Mouse (Mus musculus): ENCODE data around the gene Astn2. TPM values are rescaled to one million over a fixed set of nuclear protein-coding genes. Genes with fewer than 3 reads are reported as not detected.

Astn2 gene
- polyA plus RNA-seq, 1 experiment from 2014 or later: 0.61 TPM

- Histone ChIP-seq H3K9me3 (ENCODE audit: control insufficient read depth, low read length) (no peaks in the 10 kb centered on the region), H3K27me3 (ENCODE audit: control insufficient read depth, insufficient read depth, low read length) (no peaks in the 10 kb centered on the region), H3K27ac (replicated peaks in 1 of 2; ENCODE audit: control insufficient read depth in 1 of 2, insufficient read depth in 1 of 2, low read depth in 2 of 2, low read length in 2 of 2) (no peak overlapping the region), H3K4me1 (ENCODE audit: control insufficient read depth in 2 of 2, insufficient read depth in 2 of 2, low read length in 2 of 2) (peaks cover 0 to 8% of the 10 kb centered on the region in 2 experiments; a peak in 2 of 4 replicates), H3K36me3 (ENCODE audit: control insufficient read depth, insufficient read depth, low read length) (no peaks in the 10 kb centered on the region), H3K9ac (ENCODE audit: low read length) (no peak overlapping the region), H3K4me2 (ENCODE audit: low read length) (no peak overlapping the region), H3K4me3 (ENCODE audit: control insufficient read depth in 1 of 2, insufficient read depth in 1 of 2, low read depth in 1 of 2, low read length in 2 of 2) (no peak overlapping the region)
- no peak for ATAC-seq (ENCODE audit: insufficient number of reproducible peaks, insufficient read depth, low FRiP score, low read depth)
- 59% methylated on average over 6 of the region's 6 CpGs for WGBS
Measured at GRCm38 (mm10) chr4:65495705-65496462, 908.5 kb downstream of the Astn2 start.

GRCm38 (mm10) chr4:65491541-65491940, 912.9 kb downstream of the Astn2 start:
- H3K36me3 ChIP-seq (ENCODE audit: control insufficient read depth, insufficient read depth, low read length): no peaks in the 10 kb centered on the region
- ATAC-seq (ENCODE audit: insufficient number of reproducible peaks, insufficient read depth, low FRiP score, low read depth): no peak
- 51% methylated on average over 2 of the region's 2 CpGs for WGBS
- H3K9me3 ChIP-seq (ENCODE audit: control insufficient read depth, low read length): no peaks in the 10 kb centered on the region
- no peaks in the 10 kb centered on the region for H3K27me3 ChIP-seq (ENCODE audit: control insufficient read depth, insufficient read depth, low read length)
- no peak overlapping the region for H3K27ac ChIP-seq (replicated peaks in 1 of 2; ENCODE audit: control insufficient read depth in 1 of 2, insufficient read depth in 1 of 2, low read depth in 2 of 2, low read length in 2 of 2)
- no peak overlapping the region for H3K4me2 ChIP-seq (ENCODE audit: low read length)
- H3K4me1 ChIP-seq (ENCODE audit: control insufficient read depth in 2 of 2, insufficient read depth in 2 of 2, low read length in 2 of 2): peaks cover 0 to 8% of the 10 kb centered on the region in 2 experiments; a peak in 2 of 4 replicates
- H3K4me3 ChIP-seq (ENCODE audit: control insufficient read depth in 1 of 2, insufficient read depth in 1 of 2, low read depth in 1 of 2, low read length in 2 of 2): no peak overlapping the region
- no peak overlapping the region for H3K9ac ChIP-seq (ENCODE audit: low read length)

- Histone ChIP-seq H3K4me1 (ENCODE audit: control insufficient read depth in 2 of 2, insufficient read depth in 2 of 2, low read length in 2 of 2) (no peaks in the 10 kb centered on the region), H3K4me2 (ENCODE audit: low read length) (no peak overlapping the region), H3K9ac (ENCODE audit: low read length) (no peak overlapping the region), H3K27me3 (ENCODE audit: control insufficient read depth, insufficient read depth, low read length) (no peaks in the 10 kb centered on the region), H3K9me3 (ENCODE audit: control insufficient read depth, low read length) (no peaks in the 10 kb centered on the region), H3K27ac (replicated peaks in 1 of 2; ENCODE audit: control insufficient read depth in 1 of 2, insufficient read depth in 1 of 2, low read depth in 2 of 2, low read length in 2 of 2) (no peak overlapping the region), H3K36me3 (ENCODE audit: control insufficient read depth, insufficient read depth, low read length) (no peaks in the 10 kb centered on the region), H3K4me3 (ENCODE audit: control insufficient read depth in 1 of 2, insufficient read depth in 1 of 2, low read depth in 1 of 2, low read length in 2 of 2) (no peak overlapping the region)
- ATAC-seq (ENCODE audit: insufficient number of reproducible peaks, insufficient read depth, low FRiP score, low read depth): no peak
- WGBS: 68% methylated on average over 3 of the region's 3 CpGs
Measured at GRCm38 (mm10) chr4:65489711-65490110, 914.7 kb downstream of the Astn2 start.

- ATAC-seq (ENCODE audit: insufficient number of reproducible peaks, insufficient read depth, low FRiP score, low read depth): no peak
- Histone ChIP-seq H3K9me3 (ENCODE audit: control insufficient read depth, low read length) (no peaks in the 10 kb centered on the region), H3K27ac (replicated peaks in 1 of 2; ENCODE audit: control insufficient read depth in 1 of 2, insufficient read depth in 1 of 2, low read depth in 2 of 2, low read length in 2 of 2) (no peak overlapping the region), H3K4me2 (ENCODE audit: low read length) (no peak overlapping the region), H3K9ac (ENCODE audit: low read length) (no peak overlapping the region), H3K4me3 (ENCODE audit: control insufficient read depth in 1 of 2, insufficient read depth in 1 of 2, low read depth in 1 of 2, low read length in 2 of 2) (no peak overlapping the region), H3K4me1 (ENCODE audit: control insufficient read depth in 2 of 2, insufficient read depth in 2 of 2, low read length in 2 of 2) (peaks cover 0 to 9% of the 10 kb centered on the region in 2 experiments; a peak in 2 of 4 replicates), H3K27me3 (ENCODE audit: control insufficient read depth, insufficient read depth, low read length) (no peaks in the 10 kb centered on the region), H3K36me3 (ENCODE audit: control insufficient read depth, insufficient read depth, low read length) (no peaks in the 10 kb centered on the region)
- WGBS: 49% methylated on average over 5 of the region's 5 CpGs
Measured at GRCm38 (mm10) chr4:65481632-65482031, 922.8 kb downstream of the Astn2 start.

GRCm38 (mm10) chr4:65477106-65477505, 927.3 kb downstream of the Astn2 start:
- Histone ChIP-seq H3K36me3 (ENCODE audit: control insufficient read depth, insufficient read depth, low read length) (no peaks in the 10 kb centered on the region), H3K4me3 (ENCODE audit: control insufficient read depth in 1 of 2, insufficient read depth in 1 of 2, low read depth in 1 of 2, low read length in 2 of 2) (no peak overlapping the region), H3K9ac (ENCODE audit: low read length) (no peak overlapping the region), H3K4me2 (ENCODE audit: low read length) (0 out of 2 replicates have a peak overlapping the region, but pooled peaks have one; percentile 13), H3K4me1 (ENCODE audit: control insufficient read depth in 2 of 2, insufficient read depth in 2 of 2, low read length in 2 of 2) (peaks cover 0 to 9% of the 10 kb centered on the region in 2 experiments; a peak in 2 of 4 replicates), H3K27me3 (ENCODE audit: control insufficient read depth, insufficient read depth, low read length) (no peaks in the 10 kb centered on the region), H3K27ac (replicated peaks in 1 of 2; ENCODE audit: control insufficient read depth in 1 of 2, insufficient read depth in 1 of 2, low read depth in 2 of 2, low read length in 2 of 2) (no peak overlapping the region), H3K9me3 (ENCODE audit: control insufficient read depth, low read length) (no peaks in the 10 kb centered on the region)
- ATAC-seq (ENCODE audit: insufficient number of reproducible peaks, insufficient read depth, low FRiP score, low read depth): no peak
- WGBS: 33% methylated on average over 6 of the region's 6 CpGs

GRCm38 (mm10) chr4:65475925-65476560, 928.4 kb downstream of the Astn2 start:
- Histone ChIP-seq H3K4me2 (ENCODE audit: low read length) (no peak overlapping the region), H3K27me3 (ENCODE audit: control insufficient read depth, insufficient read depth, low read length) (no peaks in the 10 kb centered on the region), H3K27ac (replicated peaks in 1 of 2; ENCODE audit: control insufficient read depth in 1 of 2, insufficient read depth in 1 of 2, low read depth in 2 of 2, low read length in 2 of 2) (no peak overlapping the region), H3K4me1 (ENCODE audit: control insufficient read depth in 2 of 2, insufficient read depth in 2 of 2, low read length in 2 of 2) (peaks cover 0 to 4% of the 10 kb centered on the region in 2 experiments; a peak in 1 of 4 replicates), H3K36me3 (ENCODE audit: control insufficient read depth, insufficient read depth, low read length) (no peaks in the 10 kb centered on the region), H3K9ac (ENCODE audit: low read length) (no peak overlapping the region), H3K9me3 (ENCODE audit: control insufficient read depth, low read length) (no peaks in the 10 kb centered on the region), H3K4me3 (ENCODE audit: control insufficient read depth in 1 of 2, insufficient read depth in 1 of 2, low read depth in 1 of 2, low read length in 2 of 2) (no peak overlapping the region)
- ATAC-seq (ENCODE audit: insufficient number of reproducible peaks, insufficient read depth, low FRiP score, low read depth): no peak
- WGBS: 49% methylated on average over 4 of the region's 4 CpGs

GRCm38 (mm10) chr4:65473141-65473540, 931.3 kb downstream of the Astn2 start:
- Histone ChIP-seq H3K9me3 (ENCODE audit: control insufficient read depth, low read length) (no peaks in the 10 kb centered on the region), H3K27me3 (ENCODE audit: control insufficient read depth, insufficient read depth, low read length) (no peaks in the 10 kb centered on the region), H3K36me3 (ENCODE audit: control insufficient read depth, insufficient read depth, low read length) (no peaks in the 10 kb centered on the region), H3K4me2 (ENCODE audit: low read length) (no peak overlapping the region), H3K4me1 (ENCODE audit: control insufficient read depth in 2 of 2, insufficient read depth in 2 of 2, low read length in 2 of 2) (peaks cover 0 to 4% of the 10 kb centered on the region in 2 experiments; a peak in 1 of 4 replicates), H3K27ac (replicated peaks in 1 of 2; ENCODE audit: control insufficient read depth in 1 of 2, insufficient read depth in 1 of 2, low read depth in 2 of 2, low read length in 2 of 2) (no peak overlapping the region), H3K9ac (ENCODE audit: low read length) (no peak overlapping the region), H3K4me3 (ENCODE audit: control insufficient read depth in 1 of 2, insufficient read depth in 1 of 2, low read depth in 1 of 2, low read length in 2 of 2) (no peak overlapping the region)
- ATAC-seq (ENCODE audit: insufficient number of reproducible peaks, insufficient read depth, low FRiP score, low read depth): no peak
- WGBS: 64% methylated on average over 5 of the region's 5 CpGs

Data from heart, embryonic 14.5 days (tissue).